Mouse (Mus musculus): ENCODE measurements around the gene Lnx1. TPM values are rescaled to one million over a fixed set of nuclear protein-coding genes. Genes with fewer than 3 reads are reported as not detected.

Gene Lnx1
- polyA plus RNA-seq, 1 experiment from 2014 or later: 3.2 TPM

GRCm38 (mm10) chr5:74600010-74600409, 102.7 kb downstream of the Lnx1 start:
- WGBS: 80% methylated on average over 5 of the region's 5 CpGs
- Histone ChIP-seq H3K4me1 (ENCODE audit: insufficient read depth, low read length) (no peaks in the 10 kb centered on the region), H3K4me3 (ENCODE audit: low read length) (no peak overlapping the region), H3K27me3 (ENCODE audit: insufficient read depth, low read length) (no peaks in the 10 kb centered on the region), H3K27ac (ENCODE audit: low read length) (no peak overlapping the region), H3K4me2 (replicated peaks; ENCODE audit: low read depth, low read length) (no peak overlapping the region), H3K36me3 (ENCODE audit: insufficient read depth, low read length) (peaks cover 21% of the 10 kb centered on the region), H3K9me3 (ENCODE audit: low read length) (no peaks in the 10 kb centered on the region), H3K9ac (replicated peaks; ENCODE audit: low read length) (no peak overlapping the region)
- ATAC-seq (ENCODE audit: low FRiP score, low TSS enrichment): no peak

GRCm38 (mm10) chr5:74593147-74593546, 109.6 kb downstream of the Lnx1 start:
- ATAC-seq (ENCODE audit: low FRiP score, low TSS enrichment): no peak
- 86% methylated on average over 8 of the region's 8 CpGs for WGBS
- Histone ChIP-seq H3K9me3 (ENCODE audit: low read length) (no peaks in the 10 kb centered on the region), H3K4me2 (replicated peaks; ENCODE audit: low read depth, low read length) (no peak overlapping the region), H3K27ac (ENCODE audit: low read length) (no peak overlapping the region), H3K27me3 (ENCODE audit: insufficient read depth, low read length) (no peaks in the 10 kb centered on the region), H3K4me3 (ENCODE audit: low read length) (no peak overlapping the region), H3K9ac (replicated peaks; ENCODE audit: low read length) (no peak overlapping the region), H3K4me1 (ENCODE audit: insufficient read depth, low read length) (no peaks in the 10 kb centered on the region), H3K36me3 (ENCODE audit: insufficient read depth, low read length) (peaks cover 59% of the 10 kb centered on the region)

- Histone ChIP-seq H3K9ac (replicated peaks; ENCODE audit: low read length) (no peak overlapping the region), H3K4me3 (ENCODE audit: low read length) (no peak overlapping the region), H3K27ac (ENCODE audit: low read length) (no peak overlapping the region), H3K9me3 (ENCODE audit: low read length) (no peaks in the 10 kb centered on the region), H3K27me3 (ENCODE audit: insufficient read depth, low read length) (no peaks in the 10 kb centered on the region), H3K4me1 (ENCODE audit: insufficient read depth, low read length) (no peaks in the 10 kb centered on the region), H3K36me3 (ENCODE audit: insufficient read depth, low read length) (peaks cover 58% of the 10 kb centered on the region), H3K4me2 (replicated peaks; ENCODE audit: low read depth, low read length) (no peak overlapping the region)
- 93% methylated on average over 5 of the region's 5 CpGs for WGBS
- no peak for ATAC-seq (ENCODE audit: low FRiP score, low TSS enrichment)
Observed at GRCm38 (mm10) chr5:74591413-74591812, 111.3 kb downstream of the Lnx1 start.

- peaks cover 47% of the 10 kb centered on the region for H3K36me3 ChIP-seq (ENCODE audit: insufficient read depth, low read length)
- H3K9ac ChIP-seq (replicated peaks; ENCODE audit: low read length): no peak overlapping the region
- H3K4me3 ChIP-seq (ENCODE audit: low read length): no peak overlapping the region
- 60% methylated on average over 7 of the region's 7 CpGs for WGBS
- H3K27me3 ChIP-seq (ENCODE audit: insufficient read depth, low read length): no peaks in the 10 kb centered on the region
- ATAC-seq (ENCODE audit: low FRiP score, low TSS enrichment): peak; percentile 69; the same call in 1 of the 2 replicates
- H3K4me1 ChIP-seq (ENCODE audit: insufficient read depth, low read length): 0 out of 2 replicates have a peak, but pooled peaks cover 3% of the 10 kb centered on the region
- H3K4me2 ChIP-seq (replicated peaks; ENCODE audit: low read depth, low read length): no peak overlapping the region
- H3K27ac ChIP-seq (ENCODE audit: low read length): no peak overlapping the region
- H3K9me3 ChIP-seq (ENCODE audit: low read length): no peaks in the 10 kb centered on the region
Observed at GRCm38 (mm10) chr5:74589133-74589532, 113.6 kb downstream of the Lnx1 start.

- Histone ChIP-seq H3K27me3 (ENCODE audit: insufficient read depth, low read length) (no peaks in the 10 kb centered on the region), H3K4me1 (ENCODE audit: insufficient read depth, low read length) (no peaks in the 10 kb centered on the region), H3K36me3 (ENCODE audit: insufficient read depth, low read length) (peaks cover 34% of the 10 kb centered on the region), H3K9me3 (ENCODE audit: low read length) (no peaks in the 10 kb centered on the region), H3K4me2 (replicated peaks; ENCODE audit: low read depth, low read length) (no peak overlapping the region), H3K9ac (replicated peaks; ENCODE audit: low read length) (no peak overlapping the region), H3K4me3 (ENCODE audit: low read length) (no peak overlapping the region), H3K27ac (ENCODE audit: low read length) (no peak overlapping the region)
- WGBS: 89% methylated on average over 6 of the region's 6 CpGs
- no peak for ATAC-seq (ENCODE audit: low FRiP score, low TSS enrichment)
Observed at GRCm38 (mm10) chr5:74571767-74572166, 130.9 kb downstream of the Lnx1 start.

- no peak for ATAC-seq (ENCODE audit: low FRiP score, low TSS enrichment)
- Histone ChIP-seq H3K4me1 (ENCODE audit: insufficient read depth, low read length) (no peaks in the 10 kb centered on the region), H3K9ac (replicated peaks; ENCODE audit: low read length) (no peak overlapping the region)
Observed at GRCm38 (mm10) chr5:74561151-74561550, 141.6 kb downstream of the Lnx1 start.

GRCm38 (mm10) chr5:74549566-74549965, 153.1 kb downstream of the Lnx1 start:
- no peaks in the 10 kb centered on the region for H3K9me3 ChIP-seq (ENCODE audit: low read length)
- no peaks in the 10 kb centered on the region for H3K4me1 ChIP-seq (ENCODE audit: insufficient read depth, low read length)
- H3K9ac ChIP-seq (replicated peaks; ENCODE audit: low read length): no peak overlapping the region
- H3K4me2 ChIP-seq (replicated peaks; ENCODE audit: low read depth, low read length): no peak overlapping the region
- H3K4me3 ChIP-seq (ENCODE audit: low read length): no peak overlapping the region
- ATAC-seq (ENCODE audit: low FRiP score, low TSS enrichment): no peak
- H3K27me3 ChIP-seq (ENCODE audit: insufficient read depth, low read length): no peaks in the 10 kb centered on the region
- H3K27ac ChIP-seq (ENCODE audit: low read length): no peak overlapping the region
- peaks cover 39% of the 10 kb centered on the region for H3K36me3 ChIP-seq (ENCODE audit: insufficient read depth, low read length)
- 89% methylated on average over 8 of the region's 8 CpGs for WGBS

More at GRCm38 (mm10) chr5:74561151-74561550, 141.6 kb downstream of the Lnx1 start:
- Histone ChIP-seq H3K36me3 (ENCODE audit: insufficient read depth, low read length) (peaks cover 47% of the 10 kb centered on the region), H3K9me3 (ENCODE audit: low read length) (no peaks in the 10 kb centered on the region), H3K27me3 (ENCODE audit: insufficient read depth, low read length) (no peaks in the 10 kb centered on the region), H3K4me2 (replicated peaks; ENCODE audit: low read depth, low read length) (no peak overlapping the region), H3K4me3 (ENCODE audit: low read length) (no peak overlapping the region), H3K27ac (ENCODE audit: low read length) (no peak overlapping the region)
- WGBS: 84% methylated on average over 1 of the region's 1 CpGs

- ATAC-seq (ENCODE audit: low FRiP score, low TSS enrichment): no peak
- H3K9me3 ChIP-seq (ENCODE audit: low read length): no peaks in the 10 kb centered on the region
- 88% methylated on average over 4 of the region's 4 CpGs for WGBS
Observed at GRCm38 (mm10) chr5:74545606-74546005, 157.1 kb downstream of the Lnx1 start.

More at GRCm38 (mm10) chr5:74545606-74546005, 157.1 kb downstream of the Lnx1 start:
- Histone ChIP-seq H3K36me3 (ENCODE audit: insufficient read depth, low read length) (peaks cover 40% of the 10 kb centered on the region), H3K4me2 (replicated peaks; ENCODE audit: low read depth, low read length) (no peak overlapping the region), H3K27me3 (ENCODE audit: insufficient read depth, low read length) (no peaks in the 10 kb centered on the region), H3K4me1 (ENCODE audit: insufficient read depth, low read length) (no peaks in the 10 kb centered on the region), H3K27ac (ENCODE audit: low read length) (no peak overlapping the region), H3K4me3 (ENCODE audit: low read length) (no peak overlapping the region), H3K9ac (replicated peaks; ENCODE audit: low read length) (no peak overlapping the region)

Other genes starting within 250 kb of the Lnx1 start
- 17.9 and 19.2 TPM in 2 replicates for gene Scfd2, start 171.2 kb downstream of the Lnx1 start, polyA plus RNA-seq (2015; fragmentation: Nextera tagmentation; extraction: Ambion mirVana)
- 88.2 and 92.4 TPM in 2 replicates for gene Fip1l1, start 167.5 kb downstream of the Lnx1 start, polyA plus RNA-seq (2015; fragmentation: Nextera tagmentation; extraction: Ambion mirVana)

Data from kidney, embryonic 16.5 days (tissue).